Mouse (Mus musculus): Measurements from ENCODE around the gene Defb38.

The Defb38 gene

GRCm38 (mm10) chr8:19026466-19026865, at the start of gene Defb38:
Defb38 (minus strand) TSS chr8:19026566.
- no peak for DNase-seq (ENCODE audit: low spot score in 2 of 2)

GRCm38 (mm10) chr8:19066013-19066412, 39.6 kb upstream of the Defb38 start:
- no peak for DNase-seq (ENCODE audit: low spot score in 2 of 2)

- no peak for DNase-seq (ENCODE audit: low spot score in 2 of 2)
Observed at GRCm38 (mm10) chr8:19064710-19065109, 38.3 kb upstream of the Defb38 start, which contains the start of gene Defb39. Defb39 (minus strand) TSS chr8:19064810.

GRCm38 (mm10) chr8:19062891-19063290, 36.5 kb upstream of the Defb38 start:
- no peak for DNase-seq (ENCODE audit: low spot score in 2 of 2)

GRCm38 (mm10) chr8:19045242-19045641, 18.9 kb upstream of the Defb38 start:
- no peak for DNase-seq (ENCODE audit: low spot score in 2 of 2)
